Mouse (Mus musculus): Measurements from ENCODE around the gene Ddx59. TPM values are rescaled to one million over a fixed set of nuclear protein-coding genes. Genes with fewer than 3 reads are reported as not detected.

Ddx59 gene
- total RNA-seq (2021), result 10 to 100 TPM in 1 of 2 experiments, 1 to 10 TPM in 1; 8.9 to 10.1 TPM
- long read RNA-seq, experiment 1, transcript Ddx59-201 (8 exons, 2,166 nt), result major isoform, 8 of 11 reads
- long read RNA-seq, experiment 1, partial matches to known transcripts, result 2 of 11 reads
- long read RNA-seq, experiment 1, other reads (novel, unspliced or antisense), result 1 of 11 reads
- long read RNA-seq, experiment 2, transcript Ddx59-201 (8 exons, 2,166 nt), result major isoform, 10 of 19 reads
- long read RNA-seq, experiment 2, partial matches to known transcripts, result 3 of 19 reads
- long read RNA-seq, experiment 2, other reads (novel, unspliced or antisense), result 6 of 19 reads

DNA sequence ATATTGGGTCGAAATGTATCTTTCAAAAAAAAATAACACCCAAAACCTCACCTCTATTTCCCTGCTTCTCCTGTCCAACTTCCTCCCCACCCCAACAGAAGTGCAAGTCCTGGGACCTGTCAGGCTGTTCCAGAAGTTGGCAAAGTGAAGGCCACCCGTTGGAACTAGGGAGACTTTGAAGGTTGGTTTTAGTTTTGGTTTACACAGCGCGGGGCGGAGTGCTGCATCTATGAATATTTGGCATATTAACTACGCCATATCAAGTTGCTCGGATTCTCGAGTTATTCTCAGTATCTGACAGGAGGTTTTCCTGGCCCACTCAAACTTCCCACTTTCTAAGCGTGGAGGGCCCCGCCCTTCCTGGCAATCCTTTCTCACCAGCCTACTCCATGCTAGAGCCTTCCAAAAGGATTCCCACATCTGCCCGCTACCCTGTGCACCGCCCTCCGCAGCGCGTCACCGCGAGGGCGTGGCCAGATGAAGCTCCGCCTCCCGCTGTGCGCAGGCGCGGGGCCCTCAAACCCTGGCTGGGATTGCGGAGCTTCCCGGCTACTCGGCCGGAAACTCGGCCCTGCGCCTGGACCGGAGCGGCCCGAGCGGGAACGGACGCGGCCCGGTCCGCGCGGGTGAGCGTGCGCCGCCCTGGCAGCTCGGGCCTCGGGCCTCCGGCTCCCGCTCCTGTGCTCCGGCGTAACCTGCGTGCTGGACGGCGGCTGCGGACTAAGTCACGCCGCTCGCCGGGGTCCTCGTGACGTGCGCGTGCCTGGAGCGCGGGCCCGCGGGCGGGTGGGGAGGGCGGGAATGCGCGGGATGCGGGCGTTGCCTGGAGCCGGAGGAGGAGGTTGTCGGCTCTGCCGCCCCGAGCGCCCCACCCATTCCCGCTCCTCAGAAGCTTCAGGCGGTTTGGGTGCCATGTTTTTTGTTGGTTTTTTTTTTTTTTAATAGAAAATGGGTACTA, at the start of gene Ddx59:
TSS of gene Ddx59 (plus strand) at position 474 of the 958 bp plus-strand sequence.
- intact Hi-C loops (cut with DNase I), result loop anchor here (2.0 to 5.0 kb wide), 3 partner anchors 38 to 103 kb away; partner anchors contain the start of gene Camsap2

DNA sequence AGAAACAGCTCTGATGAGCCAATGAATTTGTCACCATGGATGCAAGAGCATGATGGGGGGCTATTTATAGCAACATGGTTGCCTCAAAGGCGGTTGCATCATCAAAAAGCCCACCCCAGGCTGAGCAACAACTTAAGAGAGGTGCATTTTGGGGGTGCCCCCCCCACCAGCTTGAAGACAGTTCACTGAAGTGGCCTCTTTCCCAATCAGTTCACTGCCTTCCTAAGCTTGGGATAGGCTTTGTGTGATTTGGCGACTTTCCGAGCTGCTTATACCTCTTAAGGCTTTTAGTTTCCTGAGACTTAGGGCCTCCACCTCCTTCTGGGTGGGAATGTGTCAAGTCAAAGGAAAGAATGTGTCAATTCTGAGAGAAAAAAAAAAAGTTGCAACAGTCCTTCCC, 49.1 kb upstream of the Ddx59 start:
- no peak for DNase-seq
- intact Hi-C loops (cut with DNase I), result no loop called here

More for the DNA sequence above, at the start of gene Ddx59:
- DNase-seq, result peak; percentile 100

DNA sequence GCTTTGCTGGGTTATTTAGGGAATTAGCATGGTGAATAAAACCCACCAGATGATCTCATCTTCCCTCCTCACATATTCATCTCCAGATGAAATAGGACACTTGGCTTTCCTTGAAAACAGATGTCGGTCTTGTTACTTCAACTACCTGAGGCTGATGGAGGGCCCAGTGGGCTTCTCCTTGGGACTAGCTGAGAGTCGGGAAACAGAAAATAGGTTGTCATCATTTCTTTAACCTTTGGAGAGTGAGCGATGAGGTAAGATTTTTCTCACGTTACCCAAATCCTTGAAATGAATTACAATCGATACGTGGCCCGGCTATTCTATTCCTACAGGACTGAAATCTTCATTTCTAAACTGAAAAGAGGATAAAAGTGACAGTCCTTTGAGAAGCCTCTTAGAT, 35.8 kb upstream of the Ddx59 start:
- intact Hi-C loops (cut with DNase I), result loop anchor here (5.0 kb wide), 1 partner anchor 33 kb away; no protein-coding TSS in a partner anchor
- DNase-seq, result no peak

DNA sequence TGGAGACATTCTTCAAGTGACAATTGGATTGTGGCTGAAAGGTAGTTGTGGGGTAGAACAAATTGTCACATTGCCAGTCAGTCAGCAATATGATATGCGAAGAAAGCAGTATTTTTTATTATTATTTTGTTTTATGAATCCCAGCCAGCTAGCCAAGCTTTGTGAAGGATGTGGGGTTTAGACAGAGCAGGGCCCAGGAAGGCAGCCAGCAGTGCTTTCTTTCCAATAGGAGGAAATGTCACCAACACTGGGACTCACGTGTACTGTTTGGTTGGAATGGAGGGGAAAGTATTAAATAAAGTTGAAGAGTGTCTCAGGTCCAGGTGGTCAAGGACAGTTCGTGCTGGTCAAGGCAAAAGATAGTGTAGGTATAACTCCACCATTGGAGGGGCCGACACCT, 34.9 kb upstream of the Ddx59 start:
- DNase-seq, result no peak
- intact Hi-C loops (cut with DNase I), result no loop called here

DNA sequence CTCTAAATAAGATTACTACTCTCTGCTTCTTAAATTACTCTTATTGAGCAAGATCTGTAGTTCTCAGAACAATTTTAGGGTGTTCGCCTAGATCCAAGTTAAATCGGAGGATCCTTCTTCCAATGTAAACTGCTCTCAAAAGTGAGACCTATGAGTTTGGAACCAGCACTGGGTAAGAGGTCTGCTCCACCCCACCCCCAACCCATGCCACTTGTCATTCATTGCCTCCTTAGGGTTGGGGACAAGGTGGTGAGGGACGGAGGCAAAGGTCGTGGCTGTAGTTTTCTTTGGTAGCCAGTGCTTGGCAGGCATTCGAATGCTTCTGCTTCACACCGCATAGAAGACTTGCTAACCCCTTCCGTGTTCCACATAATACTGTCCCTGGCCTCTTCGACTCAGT, 34.5 kb upstream of the Ddx59 start:
- DNase-seq, result no peak
- intact Hi-C loops (cut with DNase I), result no loop called here

DNA sequence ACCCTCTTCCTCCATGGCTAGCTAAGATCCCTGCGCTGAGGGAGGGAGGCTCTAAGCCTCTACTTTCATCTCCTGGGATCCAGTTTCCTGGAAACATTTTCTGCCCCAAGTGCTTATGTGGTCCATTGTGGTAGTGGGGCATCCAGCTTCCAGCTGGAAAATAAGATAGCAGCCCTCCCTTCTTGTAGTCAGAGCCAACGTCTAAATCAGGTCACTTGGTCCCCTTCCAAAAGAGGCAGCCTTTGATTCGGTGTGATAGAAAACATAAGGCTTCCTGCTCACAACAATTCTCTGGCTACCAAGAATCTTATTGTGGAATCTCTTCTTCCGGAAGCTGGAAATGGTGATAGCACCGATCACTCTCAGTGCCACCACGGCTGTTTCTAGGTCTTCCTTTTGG, 33.9 kb upstream of the Ddx59 start:
- DNase-seq, result peak in 1 of 2 experiments; percentile 18
- intact Hi-C loops (cut with DNase I), result no loop called here

DNA sequence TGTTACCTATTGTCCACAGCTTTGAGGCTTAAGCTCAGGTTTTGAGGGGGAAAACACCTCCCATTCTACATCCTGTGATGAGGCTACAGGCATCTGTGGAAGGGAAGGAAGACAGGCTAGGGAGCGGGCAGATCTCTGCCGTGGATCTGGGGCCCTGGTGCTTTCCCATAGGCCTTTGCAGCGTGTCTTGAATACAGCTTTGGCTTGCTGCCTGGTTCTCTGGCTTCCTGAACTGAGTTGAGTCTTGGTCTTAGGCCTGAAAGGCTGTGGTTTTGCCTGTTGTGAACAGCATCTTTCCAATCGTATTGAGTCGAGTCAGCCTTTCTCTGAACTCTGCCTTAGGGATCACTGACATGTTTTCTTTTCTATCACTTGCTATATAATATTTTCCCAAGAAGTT, 33.5 kb upstream of the Ddx59 start:
- intact Hi-C loops (cut with DNase I), result no loop called here
- peak; percentile 29 to 54 for DNase-seq

DNA sequence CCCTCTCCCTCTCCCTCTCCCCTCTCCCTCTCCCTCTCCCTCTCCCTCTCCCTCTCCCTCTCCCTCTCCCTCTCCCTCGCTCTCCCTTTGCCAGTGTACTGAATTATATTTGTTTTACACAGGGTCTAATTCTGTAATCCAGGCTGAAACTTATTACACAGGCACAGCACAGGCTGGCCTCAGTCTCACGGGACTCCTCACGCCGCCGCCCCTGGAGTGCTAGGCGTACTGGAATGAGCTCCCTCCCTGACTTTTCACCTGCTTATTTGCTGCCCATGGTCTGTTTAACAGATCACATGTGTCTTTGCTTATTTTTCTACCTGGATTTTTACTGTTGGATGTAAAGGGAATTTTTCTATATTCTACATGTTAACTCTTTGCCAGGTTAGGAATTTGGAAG, 28.2 kb upstream of the Ddx59 start:
- DNase-seq, result no peak
- intact Hi-C loops (cut with DNase I), result no loop called here

DNA sequence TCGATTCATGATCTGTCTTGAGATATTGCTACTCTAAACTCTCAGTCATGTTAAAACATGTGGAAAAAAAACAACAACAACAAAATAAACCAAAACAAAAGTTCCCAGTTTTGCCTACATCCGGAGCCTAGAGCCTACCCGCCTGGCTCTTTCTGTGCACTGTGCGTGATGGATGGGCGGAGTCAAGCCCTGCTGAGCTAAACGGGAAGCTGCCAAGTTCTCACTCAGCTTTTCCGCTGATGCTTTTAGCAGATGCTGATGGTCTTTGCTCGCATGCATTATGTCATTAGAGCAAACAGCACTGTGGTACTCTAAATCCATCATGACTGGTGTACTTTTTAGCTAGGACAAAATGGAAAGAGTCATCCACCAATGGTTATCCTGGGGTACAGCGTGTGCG, 20.6 kb upstream of the Ddx59 start:
- intact Hi-C loops (cut with DNase I), result loop anchor here (5.0 kb wide), 1 partner anchor 47 kb away; the partner anchor contains the start of gene Camsap2
- DNase-seq, result peak; percentile 54 to 64

DNA sequence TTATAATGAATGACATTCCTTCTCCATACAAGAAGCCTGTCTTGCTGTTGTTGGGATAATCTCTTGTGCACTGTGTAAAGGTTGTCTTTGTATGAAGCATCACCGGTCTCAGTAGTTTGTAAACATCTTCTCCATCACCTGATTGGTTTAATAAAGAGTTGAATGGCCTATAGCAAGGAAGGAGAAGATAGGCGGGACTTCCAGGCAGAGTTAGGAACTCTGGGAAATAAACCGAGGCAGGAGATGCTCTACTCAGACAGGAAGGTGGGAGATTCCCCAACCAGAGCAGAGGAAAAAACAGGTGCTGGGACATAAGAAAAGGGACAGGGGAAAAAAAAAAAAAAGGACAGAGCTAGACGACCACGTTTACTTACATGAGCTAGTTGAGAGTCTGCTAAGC, 20.0 kb upstream of the Ddx59 start:
- intact Hi-C loops (cut with DNase I), result no loop called here
- DNase-seq, result no peak

DNA sequence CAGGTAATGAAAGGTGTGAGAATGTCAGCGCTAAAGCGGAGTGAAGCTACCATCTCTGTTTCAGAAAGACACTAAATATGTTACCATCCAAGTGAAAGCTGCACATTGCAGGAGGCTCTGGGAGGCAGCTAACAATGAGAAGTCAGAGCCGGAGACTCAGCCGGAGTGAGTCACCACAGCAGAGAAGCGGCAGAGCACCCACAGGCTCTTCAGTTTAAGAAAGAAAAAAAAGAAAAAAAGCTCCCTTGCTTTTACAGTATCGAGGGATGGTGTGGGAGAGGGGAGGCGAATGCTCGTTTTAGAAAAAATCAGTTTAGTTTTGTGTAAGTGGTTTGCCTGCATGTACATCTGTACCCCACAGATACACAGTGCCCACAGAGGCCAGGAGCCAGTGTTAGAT, 13.8 kb upstream of the Ddx59 start:
- intact Hi-C loops (cut with DNase I), result no loop called here
- DNase-seq, result no peak

DNA sequence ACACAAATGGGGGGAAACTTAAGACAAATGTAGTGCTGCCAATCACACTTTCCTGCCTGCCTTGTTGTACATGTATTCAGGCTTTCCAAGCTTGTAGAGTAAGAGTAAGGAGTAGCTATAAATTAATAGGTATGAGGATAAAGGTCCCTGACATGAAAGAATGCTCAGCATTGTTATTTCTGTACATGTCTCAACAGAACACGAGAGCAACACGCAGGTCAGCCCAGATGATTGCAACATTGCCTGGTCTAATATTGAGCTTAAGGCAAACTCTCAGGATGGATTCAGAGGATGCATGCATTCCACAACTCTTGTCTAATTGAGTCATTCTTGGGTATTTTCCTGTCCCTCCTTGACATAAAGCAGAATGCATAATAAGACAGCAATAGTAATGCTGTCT, 5.4 kb upstream of the Ddx59 start:
- intact Hi-C loops (cut with DNase I), result loop anchor here (5.0 kb wide), 1 partner anchor 32 kb away; no protein-coding TSS in a partner anchor

DNA sequence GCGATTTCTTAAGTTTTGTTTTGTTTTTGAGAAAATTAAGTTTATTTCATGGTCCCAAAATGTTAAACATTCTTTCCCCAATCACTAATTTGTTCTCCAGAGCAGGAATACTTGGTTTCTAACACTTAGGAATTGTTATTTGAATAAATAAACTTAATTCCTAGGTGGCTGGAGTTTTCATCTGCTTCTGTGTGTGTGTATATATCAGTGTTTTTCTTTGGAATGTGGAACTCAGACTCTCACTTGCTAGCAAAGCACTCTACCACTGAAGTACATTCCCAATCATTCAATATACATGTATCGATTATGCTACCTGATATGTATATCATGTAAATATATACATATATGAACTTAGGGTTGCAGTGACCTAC, 670 bp downstream of the Ddx59 start:
- intact Hi-C loops (cut with DNase I), result loop anchor here (2.0 to 5.0 kb wide), 2 partner anchors 69 to 103 kb away; partner anchors contain the start of gene Camsap2

More for the DNA sequence above, 5.4 kb upstream of the Ddx59 start:
- DNase-seq, result no peak

DNA sequence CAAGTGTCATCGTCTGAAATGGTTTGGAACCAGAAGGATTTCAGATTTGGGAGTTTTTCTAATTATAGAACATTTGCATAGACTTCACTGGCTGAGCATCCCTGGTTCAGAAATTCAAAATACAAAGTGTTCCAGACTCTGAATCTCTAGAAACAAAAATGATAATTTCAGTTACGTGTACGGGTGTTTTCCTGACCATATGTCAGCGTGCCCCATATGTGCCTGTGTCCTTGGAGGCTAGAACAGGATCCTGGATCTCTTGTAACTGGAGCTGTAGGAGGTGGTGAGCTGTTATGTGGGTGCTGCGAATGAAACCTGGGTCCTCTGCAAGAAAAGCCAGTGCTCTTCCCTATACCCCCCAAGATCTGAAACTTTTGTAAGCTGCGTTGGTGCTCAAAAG, 3.3 kb downstream of the Ddx59 start:
- no peak for DNase-seq
- intact Hi-C loops (cut with DNase I), result loop anchor here (5.0 kb wide), 1 partner anchor 106 kb away; no protein-coding TSS in a partner anchor

More for the DNA sequence above, 670 bp downstream of the Ddx59 start:
- DNase-seq, result no peak

DNA sequence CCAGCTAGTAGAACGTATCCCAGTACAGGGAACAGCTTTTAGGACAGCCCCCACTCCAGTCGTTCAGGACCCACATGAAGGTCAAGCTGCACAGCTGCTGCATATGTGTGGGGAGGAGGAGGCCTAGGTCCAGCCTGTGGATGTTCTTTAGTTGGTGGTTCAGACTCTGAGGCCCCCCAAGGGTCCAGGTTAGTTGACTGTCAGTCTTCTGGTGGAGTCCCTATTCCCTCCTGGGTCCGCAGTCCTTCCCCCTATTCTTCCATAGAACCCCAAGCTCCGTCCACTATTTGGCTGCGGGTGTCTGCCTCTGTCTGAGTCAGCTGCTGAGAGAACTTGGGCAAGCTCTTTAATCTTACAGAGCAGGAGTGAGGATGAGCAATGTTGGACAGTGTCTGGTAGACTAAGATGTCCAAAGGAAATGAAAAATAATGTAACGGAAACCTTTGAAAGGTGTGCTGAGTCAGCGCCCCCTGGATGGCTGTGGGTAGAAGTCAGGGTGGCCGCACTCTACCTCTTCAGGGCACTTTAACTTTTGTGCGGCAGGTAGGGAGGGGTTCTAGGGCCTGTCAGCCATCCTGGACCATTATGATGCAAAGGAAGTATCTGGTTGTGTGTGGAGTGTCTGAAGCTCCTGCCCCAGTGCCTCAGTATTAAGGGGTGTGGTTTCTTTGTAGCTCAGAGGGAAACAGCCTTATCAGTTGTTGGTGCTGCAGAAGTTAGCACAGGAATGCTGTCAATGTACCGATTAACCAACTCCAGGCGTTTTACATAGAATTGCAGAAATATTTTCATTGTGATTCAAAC, 12.3 kb downstream of the Ddx59 start:
- intact Hi-C loops (cut with DNase I), result no loop called here
- DNase-seq, result no peak

DNA sequence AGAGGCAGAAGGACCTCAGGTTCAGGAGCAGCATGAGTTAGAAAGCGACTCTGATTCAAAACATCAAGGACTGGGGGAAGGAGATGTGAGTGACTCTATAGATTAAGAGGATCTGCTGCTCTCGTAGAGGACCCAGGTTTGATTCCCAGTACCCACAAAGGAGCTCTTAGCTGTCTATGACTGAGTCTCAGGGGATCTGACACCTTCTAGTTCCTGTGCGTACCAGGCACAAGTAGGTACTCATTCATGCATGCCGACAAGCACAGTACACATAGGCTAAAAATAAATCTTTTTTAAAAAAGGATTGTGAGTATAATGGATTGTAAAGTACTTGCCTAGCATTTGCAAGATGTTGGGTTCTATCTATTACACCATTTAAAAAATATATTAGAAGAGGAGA, 13.9 kb downstream of the Ddx59 start:
- DNase-seq, result no peak
- intact Hi-C loops (cut with DNase I), result no loop called here

DNA sequence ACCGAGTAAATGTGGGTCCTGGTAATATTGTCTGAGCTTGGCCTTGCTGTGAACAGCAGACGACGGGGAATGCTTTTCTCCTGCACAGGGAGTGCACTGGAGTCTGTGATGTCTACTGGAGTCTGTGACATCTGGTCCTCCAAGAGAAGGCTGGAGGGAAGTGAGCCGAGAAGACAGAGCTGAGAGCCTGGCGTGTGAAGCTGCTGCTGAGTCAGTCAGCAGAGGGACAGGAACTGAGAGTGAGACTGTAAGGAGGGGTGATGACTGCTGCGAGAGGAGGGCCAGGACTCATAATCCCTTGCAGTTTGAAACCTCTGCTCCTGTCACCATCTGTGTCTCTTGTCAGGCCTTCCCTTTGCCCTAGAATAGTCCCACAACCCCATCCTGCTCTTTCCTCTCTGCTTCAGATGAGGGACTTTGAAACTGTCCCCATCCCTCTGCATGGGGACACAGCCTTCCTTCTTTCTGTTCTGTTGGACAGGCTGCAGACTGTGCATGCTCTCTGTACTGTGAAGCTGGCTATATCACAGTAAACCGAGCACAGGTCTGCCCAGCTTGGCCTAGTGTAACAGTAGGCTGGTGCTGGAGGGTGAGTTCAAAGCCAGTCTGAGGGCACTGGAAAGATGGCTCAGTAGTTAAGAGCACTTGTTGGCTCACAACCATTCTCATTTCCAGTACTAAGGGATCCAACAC, 15.2 kb downstream of the Ddx59 start:
- DNase-seq, result no peak

DNA sequence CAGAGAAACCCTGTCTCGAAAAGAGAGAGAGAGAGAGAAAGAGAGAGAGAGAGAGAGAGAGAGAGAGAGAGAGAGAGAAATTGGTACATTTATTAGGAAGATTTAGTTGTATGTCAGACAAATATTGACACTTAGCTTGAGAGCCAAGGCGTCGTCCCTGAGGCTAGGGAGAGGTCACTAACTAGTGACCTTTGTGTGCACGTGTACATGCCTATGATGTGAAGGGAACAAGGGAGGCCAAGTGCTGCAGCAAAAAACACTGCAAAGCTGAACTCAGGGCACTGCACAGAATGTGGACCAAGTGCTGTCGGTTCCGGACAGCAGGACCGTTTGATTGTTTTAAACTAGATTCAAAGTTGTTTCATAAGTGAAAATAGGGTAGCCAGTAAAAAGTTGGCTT, 25.7 kb downstream of the Ddx59 start:
- intact Hi-C loops (cut with DNase I), result no loop called here

More for the DNA sequence above, 15.2 kb downstream of the Ddx59 start:
- intact Hi-C loops (cut with DNase I), result no loop called here

DNA sequence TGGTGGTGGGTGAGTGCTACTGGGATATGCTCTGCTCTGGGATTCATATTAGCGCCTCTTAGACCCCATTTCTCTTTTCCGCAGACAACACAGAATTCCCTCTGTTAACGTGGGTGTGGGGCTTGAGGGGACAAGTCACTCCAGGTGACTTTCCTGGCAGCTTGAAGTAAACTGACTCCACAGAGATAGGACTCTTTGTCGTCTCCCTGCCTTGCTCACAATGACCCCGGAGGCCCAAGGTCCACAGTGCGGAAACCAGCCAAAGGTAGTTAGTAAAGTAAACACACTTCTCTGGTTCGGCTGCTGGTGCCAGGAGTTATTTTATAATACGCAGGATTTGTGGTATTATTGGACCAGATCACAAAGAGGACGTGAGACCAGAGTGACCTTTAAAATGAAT, 27.7 kb downstream of the Ddx59 start:
- intact Hi-C loops (cut with DNase I), result no loop called here
- no peak for DNase-seq

More for the DNA sequence above, 25.7 kb downstream of the Ddx59 start:
- no peak for DNase-seq

All from heart, postnatal 14 days (tissue).